Mouse (Mus musculus): ENCODE data around the gene Slc44a4.

DNA sequence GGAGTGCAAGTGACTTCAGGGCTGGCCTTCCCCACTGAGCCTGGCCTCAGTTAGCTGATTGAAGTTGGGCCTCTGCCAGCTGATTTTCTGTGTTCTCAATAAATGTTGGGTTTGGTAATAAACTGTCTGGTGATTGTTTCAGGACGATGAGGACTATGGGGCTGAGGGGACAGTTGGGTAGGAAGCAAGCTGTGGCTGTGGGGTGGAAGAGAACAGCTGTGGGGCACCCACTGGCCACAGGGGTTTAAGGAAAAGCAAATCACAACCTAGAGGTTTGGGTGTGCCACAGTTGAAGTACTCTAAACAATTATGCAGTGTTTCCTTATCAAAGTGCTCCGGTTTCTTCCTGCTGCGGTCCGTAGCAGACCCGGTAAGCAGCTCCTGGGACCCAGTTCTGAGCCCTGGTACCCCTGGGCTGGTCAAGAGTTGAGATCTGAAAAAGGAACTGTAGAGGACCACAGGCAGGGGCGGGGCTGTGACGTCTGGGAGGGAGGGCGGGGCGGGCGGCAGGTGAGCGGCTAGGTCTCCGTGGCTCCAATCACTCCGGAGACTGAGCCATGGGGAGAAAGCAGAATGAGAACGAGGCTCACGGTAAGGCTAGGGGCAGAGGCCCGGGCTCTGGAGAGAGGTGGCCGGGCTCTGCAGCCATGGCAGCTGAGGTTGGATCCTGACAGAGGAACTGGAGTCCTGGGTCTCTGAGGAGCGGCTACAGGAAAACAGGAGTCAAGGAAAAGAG lies at the start of gene Slc44a4:
- TF ChIP-seq POLR2A (IDR thresholded peaks at IDR 0.05; ENCODE audit: control insufficient read depth, extremely low read depth, insufficient read depth, low read length, poor library complexity) = no peak
- TF ChIP-seq CTCF (IDR thresholded peaks at IDR 0.05; ENCODE audit: borderline replicate concordance, control insufficient read depth, extremely low read depth, insufficient read depth, low read length, poor library complexity) = no peak
